Mouse (Mus musculus): ENCODE measurements at regions not wholly inside any gene's neighbourhood (a gene's known extent, or its start where the extent isn't known, plus 50 kb on each side); places are given as distances from the start of the nearest gene placed in this dataset.
"Not testable (repeated sequence)": the region's sequence is repeated elsewhere in the genome, so short reads cannot be mapped to it uniquely, and the experiment has no call there.

DNA sequence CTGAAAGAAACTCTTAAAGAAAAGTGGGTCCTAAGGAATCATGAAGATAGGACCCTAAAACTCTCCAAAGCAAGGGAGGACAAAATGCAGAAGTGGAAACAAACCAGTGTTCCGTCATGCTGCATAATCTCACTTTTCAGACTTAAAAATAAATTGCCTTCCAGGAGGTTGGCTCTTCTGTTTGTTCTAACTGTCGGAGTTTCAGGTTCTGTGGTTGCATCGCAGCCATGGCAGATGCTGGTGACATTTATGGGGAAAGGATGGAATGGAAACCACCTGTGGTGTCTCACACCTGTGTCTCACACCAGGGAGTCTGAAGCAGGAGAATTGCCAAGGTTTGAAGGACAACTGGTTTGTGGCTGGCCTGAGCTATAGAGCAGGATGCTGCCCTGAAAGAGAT lies 50.9 kb upstream of the Hivep1 start:
- no peak for DNase-seq

DNA sequence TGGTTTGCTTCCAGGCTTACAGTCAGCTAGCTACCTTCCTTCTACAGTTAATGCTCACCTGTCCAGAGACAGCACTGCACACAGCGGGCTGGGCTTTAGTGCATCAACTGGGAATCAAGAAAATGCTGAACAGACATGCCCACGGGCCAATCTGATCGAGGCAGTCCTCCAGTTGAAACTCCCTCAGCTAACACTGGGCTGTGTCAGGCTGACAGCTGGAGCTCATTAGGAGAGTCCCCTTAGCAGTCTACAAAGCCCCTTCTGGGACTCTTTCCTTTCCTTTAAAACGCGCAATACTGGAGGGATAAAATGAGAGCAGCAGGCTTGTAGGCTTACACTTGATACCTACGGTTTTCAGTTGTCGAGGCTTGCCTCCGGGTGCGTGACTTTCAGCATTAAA lies 53.9 kb upstream of the Hivep1 start:
- DNase-seq: no peak

DNA sequence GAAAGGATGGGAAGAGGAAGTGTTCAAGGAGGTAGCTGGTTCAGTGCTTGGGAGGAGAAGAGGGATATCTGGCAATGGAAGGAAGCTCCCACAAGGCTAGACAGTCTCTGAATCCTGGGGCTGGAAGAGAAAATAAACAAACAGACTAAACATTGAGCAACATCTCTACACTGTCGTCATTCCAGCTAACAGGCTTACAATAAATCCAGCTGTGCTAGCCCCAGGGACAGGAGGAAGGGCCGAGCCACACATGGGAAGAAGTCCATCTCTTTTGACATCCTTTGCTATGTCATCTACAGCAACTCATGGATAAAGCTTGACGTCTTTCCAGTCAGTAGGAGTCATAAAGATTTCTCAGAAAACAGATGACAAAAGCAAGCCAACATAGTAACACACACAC lies 57.7 kb upstream of the Hivep1 start:
- DNase-seq: peak; percentile 3

DNA sequence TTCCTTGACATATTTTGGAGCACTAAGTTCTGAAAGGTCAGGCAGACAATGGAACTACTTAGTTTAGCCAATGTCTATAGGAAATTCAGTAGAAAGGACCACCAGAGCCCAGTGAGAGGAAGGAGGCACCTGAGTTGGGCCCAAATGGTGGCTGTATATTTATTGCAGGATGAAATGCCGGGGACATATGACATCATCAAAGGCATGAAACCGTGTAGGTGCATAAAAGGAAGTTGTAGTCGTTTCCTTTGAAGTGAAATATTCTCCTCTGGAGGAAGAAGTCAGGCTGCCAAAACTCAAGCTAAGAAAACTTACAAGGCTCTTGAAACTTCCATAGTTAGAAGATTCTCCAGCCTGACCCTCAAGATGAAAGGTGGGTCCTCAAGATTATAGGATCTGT lies 75.9 kb upstream of the Hivep1 start:
- DNase-seq: no peak

DNA sequence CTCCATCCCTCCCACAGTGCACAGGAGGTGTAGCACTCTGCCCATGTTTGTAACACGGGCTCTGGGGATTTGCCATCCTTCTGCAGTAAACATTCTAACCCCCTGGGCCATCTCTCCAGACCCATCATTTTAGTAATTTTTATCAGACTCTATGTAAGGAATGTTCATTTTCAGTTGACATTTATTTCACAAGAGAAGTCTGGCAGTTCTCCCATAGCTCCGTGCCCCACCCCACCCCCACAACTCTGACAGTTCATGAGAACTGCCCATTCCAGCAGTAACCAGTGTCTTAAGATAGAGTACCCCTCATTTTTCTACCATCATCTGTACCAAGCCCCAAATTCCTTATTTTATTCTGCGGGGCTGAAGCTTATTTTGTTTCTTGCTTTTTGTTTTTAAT lies 88.9 kb upstream of the Hivep1 start:
- DNase-seq: no peak

DNA sequence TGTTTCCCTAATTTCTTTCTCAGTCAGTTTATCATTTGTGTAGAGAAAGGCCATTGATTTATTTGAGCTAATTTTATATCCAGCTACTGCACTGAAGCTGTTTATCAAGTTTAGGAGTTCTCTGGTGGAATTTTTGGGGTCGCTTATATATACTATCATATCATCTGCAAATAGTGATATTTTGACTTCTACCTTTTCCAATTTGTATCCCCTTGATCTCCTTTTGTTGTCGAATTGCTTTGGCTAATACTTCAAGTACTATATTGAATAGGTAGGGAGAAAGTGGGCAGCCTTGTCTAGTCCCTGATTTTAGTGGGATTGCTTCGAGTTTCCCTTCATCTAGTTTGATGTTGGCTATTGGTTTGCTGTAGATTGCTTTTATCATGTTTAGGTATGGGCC lies 90.9 kb upstream of the Hivep1 start:
- not testable (repeated sequence) for DNase-seq

DNA sequence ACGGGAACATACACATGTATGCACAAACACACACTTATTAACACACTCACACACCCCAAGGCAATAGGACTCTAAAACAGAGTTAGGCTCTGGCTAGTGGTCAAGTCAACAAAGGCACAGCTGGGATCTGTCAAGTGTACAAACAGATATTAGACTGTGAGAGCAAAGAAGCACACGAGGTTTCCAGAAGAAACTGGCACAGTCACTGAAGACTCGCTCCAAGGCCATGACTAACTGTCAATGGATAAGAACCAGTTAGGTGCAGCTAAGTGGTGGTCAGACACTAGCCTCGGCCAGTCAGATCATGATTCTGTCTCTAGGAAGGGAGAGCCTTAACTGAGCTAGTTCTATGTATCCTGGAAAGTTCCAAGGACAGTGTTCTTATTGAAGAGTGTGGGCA lies 93.9 kb upstream of the Hivep1 start:
- DNase-seq: peak; percentile 62

DNA sequence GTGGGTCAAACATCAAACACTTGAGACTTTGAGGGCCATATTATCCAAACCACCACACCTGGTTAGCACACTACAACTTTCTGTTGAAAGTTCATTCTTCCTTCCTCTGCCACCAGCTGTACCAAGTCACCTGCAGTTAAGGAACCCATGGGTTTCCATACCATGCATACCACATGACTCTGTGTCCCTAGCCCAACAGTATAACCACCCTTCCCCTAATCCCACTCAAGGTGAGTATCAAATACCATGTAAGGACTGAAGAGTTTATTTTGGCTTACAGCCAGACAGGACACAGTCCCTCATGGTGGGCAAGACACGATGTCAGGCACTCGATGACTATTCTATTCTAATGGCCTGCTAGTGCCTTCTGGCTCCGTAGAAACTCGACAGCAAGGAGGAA lies 95.9 kb upstream of the Hivep1 start:
- DNase-seq: no peak

DNA sequence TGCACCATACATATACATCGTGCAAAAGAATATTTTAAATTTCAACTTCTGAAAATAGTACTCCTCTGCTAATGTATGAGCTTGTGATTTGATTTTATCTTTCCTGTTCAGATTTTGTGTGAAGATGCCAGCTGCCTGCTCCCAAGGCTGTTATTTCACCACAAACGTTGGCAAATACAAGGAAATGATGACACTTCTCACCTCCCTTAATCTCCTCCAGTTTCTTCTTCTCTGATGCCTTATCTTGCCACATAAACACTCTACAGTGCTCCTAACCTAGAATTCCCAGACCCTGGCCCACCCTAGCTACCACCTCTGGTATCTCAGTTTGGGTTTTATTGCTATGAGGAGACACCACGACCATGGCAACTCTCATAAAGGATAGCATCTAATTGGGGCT lies 96.6 kb upstream of the Hivep1 start:
- DNase-seq: no peak

DNA sequence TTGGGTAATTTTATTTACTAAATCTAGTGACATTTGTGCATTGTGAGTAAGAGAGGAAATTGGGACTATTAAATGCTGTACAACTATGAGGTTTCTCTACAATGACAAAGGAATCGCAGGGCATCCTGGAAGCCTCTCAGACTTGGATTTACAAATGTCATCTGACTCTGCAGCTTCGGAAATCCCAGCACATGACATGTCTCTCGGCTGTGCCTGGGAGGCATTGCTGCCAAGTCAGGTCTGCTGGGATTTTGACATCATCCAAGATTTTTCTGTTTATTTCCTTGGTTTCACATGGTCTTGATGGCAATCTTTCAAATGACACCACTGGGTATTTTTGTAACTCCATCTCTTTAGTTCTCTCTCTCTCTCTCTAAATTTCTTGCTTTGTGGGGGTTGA lies 99.4 kb upstream of the Hivep1 start:
- peak; percentile 8 for DNase-seq

DNA sequence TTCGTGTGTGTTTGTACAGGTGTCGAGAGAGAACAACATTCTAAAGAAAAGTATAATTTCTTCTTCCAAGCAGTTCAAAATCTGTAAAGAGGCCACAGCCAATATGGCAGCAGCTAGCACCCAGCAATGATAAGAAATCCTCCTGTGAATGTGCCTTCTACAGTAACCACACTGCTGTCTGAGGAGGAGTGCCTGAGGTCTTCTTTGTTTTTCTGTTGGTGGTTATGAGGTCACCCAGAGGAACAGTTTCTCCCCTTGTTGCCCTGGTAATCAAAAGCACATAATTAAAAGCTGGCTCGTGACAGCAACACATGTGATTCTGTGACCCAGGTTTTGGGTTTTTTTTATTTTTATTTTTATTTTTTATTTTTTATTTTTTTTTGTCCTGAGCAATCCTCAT lies 100.8 kb upstream of the Adtrp start:
- DNase-seq: no peak

DNA sequence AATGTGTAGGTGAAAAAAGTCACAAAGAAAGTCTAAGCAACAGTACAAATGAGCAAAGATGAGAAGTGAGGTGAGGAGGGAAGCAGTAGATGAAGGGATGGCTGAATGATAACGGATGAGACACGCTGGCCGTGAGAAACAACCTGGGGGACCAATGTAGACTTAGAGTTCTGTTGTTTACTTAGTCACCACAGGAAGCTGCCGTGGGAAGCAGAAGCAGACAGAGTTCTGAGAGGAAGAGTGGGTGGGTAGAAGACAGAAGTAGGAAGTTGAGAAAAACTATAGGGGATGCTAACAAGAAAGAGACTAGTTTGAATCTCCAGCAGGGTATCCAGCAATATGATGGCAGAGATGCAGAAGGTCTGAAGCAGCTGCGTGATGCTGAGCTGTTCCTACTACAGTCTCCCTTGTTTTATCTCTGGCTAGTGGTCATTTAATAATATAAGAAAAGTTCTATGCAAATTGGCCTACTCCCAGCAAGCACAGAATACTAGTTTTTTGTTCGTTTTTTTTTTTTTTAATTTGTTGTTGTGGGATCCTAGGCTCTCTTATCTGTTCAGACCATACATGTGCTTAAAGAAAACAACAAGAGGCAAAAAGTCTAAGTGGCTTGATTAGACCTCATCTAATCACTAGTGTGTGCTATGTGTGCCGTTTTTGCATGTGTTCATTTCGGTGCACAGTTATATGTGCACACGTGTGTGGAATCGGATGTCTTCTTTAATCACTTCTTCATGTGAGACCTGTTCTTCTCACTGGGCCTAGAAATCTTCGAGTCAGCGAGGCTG lies 85.0 kb upstream of the Adtrp start:
- DNase-seq: no peak

DNA sequence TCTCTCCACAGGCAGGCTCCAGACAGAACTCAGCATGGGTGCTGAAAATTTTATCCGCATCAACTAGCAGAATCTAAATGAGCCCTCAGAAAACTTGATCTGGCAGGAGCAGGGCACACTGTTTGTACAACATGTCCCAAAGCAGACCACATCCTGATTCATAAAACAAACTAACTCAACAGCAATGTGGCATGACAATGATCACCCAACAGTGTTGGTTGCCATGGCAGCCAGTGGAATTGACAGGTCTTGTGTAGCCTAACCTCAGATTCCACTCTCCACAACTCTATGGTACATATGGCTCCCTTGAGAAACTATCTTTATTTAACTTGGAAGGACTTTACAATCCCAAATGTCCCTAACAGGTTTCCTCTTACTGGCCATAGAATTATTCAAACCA lies 82.3 kb upstream of the Adtrp start:
- DNase-seq: no peak

DNA sequence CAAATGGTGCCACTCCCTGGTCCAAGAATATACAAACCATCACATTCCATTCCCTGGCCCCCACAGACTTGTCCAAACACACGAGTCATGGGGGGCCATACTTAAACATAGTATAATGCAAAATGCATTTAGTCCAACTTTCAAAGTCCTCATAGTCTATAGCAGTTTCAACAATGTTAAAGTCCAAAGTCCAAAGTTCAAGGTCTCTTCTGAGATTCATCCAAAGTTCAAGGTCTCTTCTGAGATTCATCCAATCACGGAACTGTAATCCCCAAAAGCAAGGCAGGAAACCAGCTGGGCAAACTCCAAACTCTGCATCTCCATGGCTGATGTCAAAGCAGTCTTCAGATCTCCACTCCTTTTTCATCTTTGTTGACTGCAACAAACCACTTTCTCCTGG lies 78.4 kb upstream of the Adtrp start:
- not testable (repeated sequence) for DNase-seq

DNA sequence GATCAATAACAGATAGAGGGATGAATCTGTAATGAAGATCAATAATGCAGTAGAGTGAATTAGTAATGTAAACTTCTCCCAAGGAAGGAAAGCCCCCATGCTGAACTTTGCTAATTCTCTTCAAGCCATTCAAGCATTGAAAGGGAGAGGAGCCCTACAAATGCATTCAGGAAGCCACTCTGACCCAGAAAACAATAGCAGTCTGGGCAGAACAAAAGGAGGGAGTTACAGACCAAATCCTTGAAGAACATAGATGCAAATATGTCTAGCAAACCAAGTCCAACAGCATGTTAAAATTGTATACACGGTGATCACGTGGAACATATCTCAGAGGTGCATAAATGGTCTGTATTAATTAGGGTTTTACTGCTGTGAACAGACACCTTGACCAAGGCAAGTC lies 77.7 kb upstream of the Adtrp start:
- no peak for DNase-seq

DNA sequence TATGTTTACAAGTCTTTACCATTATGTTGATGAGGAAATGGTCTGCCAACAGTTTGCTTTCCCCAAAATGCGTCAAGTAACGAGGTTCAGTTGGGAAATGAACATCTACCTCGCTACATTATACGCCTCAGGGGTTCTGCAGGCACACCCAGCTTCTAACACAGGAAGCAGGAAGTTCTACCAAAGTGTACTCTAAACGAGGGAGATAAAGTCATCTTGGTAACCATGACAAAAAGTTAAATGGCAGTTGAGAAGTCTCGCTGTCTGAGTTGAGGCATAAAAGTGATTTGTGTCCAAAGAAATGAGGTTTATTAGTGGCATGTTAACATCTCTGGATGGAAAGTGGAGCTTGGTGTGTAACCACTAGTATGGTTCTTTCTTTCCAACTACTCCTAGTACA lies 73.7 kb upstream of the Adtrp start:
- DNase-seq: no peak

DNA sequence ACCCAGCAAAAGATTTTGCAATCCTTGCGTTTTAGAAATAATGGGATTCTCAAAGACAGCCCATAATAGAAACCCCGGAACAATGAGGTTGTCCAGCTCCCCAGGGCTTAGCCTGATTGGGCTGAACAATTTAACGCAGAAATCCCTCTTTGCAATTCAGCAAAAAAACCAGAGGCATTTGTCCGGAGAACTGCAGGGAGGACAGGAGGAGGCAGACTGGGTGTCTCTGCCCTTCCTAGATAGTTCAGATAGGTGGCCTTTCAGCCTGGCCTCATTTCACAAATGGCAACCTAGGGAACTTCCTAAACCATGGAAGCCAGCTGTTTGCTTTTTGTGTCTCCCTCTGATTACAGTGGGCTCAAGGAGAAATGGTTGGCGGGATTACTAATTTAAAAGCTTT lies 71.0 kb upstream of the Adtrp start:
- no peak for DNase-seq

DNA sequence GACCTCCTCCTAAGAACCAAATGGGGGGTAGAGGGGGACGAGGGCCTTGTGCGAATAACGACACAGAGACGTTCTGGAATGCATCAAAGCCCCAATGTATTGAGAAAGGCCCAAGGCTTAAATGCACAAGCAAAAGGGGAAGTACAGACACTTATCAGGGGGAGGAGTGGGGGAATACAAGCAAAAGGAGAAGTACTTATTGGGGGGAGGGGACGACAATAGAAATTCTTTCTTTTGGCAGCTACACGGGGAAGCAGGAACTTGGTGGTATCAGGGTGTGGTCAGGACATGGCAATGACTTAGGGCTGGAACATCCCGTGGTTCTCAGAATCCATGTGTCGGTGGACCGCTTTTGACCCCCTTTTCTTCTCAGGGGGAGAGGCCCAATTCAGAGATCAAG lies 68.3 kb upstream of the Adtrp start:
- not testable (repeated sequence) for DNase-seq

DNA sequence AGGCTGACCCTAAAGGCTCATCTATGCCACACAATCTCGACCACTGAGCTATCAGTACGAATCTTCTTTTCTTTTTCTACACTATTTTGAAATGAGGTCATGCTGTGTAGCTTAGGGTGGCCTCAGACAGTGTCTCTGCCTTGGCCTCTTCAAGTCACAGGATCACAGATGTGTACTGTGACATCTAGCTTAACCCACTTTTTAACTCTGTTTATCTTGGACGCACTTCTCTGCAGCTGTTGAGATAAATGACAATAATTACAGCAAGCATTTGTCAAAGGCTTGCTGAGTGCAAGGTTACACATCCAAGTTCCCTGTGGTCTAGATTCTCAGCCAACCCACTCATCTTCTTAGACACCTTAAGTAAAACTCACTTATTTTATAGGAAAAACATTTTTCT lies 63.3 kb upstream of the Adtrp start:
- DNase-seq: no peak

DNA sequence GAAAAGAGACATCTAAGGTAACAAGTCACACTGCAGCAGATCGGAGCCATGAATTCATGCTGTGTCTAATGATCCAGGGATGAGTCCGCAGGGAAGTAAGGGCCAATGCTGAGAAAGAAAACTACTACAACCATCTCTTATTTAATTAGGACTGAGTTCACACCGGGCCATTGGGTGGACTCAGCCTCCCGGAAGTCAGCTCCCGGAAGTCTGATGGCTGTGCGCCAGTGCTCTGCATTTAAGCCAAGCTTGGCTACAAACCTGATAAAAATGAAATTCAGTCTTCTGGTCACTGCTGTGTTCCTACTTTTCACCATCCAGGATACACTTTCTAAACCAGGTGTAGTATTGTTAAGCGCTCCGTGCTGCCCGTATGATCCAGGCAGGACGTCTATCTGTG lies 62.8 kb upstream of the Adtrp start:
- DNase-seq: peak; percentile 59

DNA sequence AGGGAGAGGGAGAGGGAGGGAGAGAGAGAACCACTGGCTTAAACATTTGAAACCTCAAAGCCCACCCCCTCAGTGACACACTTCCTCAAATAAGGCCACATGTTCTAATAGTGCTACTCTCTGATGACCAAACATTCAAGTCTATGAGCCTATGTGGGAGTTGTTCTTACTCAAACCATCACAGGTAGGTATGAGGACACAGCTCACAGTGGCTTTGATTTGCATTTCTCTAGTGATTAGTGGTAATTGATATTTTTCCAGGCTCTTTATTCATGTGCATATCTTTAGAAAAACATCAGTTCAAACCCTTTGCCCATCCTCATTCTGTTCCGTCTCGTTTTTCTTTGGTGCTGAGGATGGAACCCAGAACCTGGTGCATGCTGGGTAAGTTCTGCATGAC lies 59.5 kb upstream of the Adtrp start:
- DNase-seq: no peak

DNA sequence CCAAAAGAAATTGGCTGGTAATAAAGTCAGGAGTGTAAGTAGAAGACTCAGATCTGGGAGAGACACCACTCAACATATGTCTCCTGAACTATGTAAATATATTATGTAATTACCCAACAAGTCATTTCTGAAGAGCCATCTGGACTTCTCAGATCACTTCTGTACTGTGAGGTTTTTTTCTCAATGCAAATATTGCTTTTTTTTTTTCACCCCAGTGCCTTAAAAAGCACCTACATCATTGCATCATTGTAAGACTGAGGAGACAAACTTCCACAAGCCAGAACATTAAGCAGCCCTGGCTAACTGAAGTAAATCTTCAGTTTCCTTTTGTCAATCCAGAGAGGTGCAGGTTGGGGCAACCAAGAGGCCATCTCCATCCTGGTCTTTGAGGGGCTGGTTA lies 55.8 kb upstream of the Adtrp start:
- no peak for DNase-seq

DNA sequence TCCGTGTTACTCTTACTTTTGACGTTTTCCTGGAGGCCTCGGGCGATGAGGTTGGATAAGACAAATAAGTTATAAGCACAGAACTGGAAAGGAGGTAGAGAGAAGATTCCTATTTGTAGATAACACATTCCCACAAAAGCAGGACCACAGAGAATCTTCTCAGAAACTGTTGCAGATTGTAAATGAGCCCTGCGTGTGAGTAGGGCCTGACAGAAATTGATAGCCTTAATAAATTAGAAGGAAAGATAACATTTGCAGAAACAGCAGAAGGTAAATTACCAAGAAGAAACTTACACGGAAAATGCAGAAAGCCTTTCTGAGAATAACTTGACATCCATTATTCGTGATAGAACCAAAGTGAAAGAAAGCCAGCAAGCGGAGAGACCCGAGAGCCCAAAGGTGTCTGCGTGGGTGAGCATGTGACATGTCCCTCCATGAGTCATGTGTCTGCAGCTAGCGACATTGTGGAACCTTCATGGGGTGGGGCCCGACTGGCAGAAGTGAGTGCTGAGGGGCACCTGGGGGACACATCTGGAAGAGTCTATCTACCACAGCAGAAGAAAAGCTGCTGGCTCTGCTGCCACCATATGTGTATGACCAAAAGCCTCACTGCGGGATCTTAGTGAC lies 52.5 kb upstream of the Adtrp start:
- no peak for DNase-seq

DNA sequence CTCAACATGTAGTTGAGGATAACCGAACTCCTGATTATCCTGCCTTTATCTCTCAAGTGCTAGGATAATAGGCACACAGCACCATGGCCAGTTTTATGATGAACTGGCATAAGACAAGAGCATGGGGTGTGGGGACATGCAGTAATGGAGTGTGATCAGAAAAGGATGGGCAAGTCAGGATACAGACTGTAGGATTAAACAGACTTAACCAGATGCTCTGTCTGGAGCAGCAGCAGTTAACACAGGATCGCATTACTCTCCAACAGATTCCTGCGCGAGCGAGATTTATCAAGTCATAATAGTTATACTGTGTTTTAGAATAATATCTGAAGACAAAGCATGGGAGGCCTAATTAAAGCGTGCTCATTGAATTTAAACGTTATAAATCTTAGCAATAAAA lies 51.8 kb upstream of the Adtrp start:
- no peak for DNase-seq
